Mouse (Mus musculus): Measurements from ENCODE around the gene Cd151.

Gene Cd151

DNA sequence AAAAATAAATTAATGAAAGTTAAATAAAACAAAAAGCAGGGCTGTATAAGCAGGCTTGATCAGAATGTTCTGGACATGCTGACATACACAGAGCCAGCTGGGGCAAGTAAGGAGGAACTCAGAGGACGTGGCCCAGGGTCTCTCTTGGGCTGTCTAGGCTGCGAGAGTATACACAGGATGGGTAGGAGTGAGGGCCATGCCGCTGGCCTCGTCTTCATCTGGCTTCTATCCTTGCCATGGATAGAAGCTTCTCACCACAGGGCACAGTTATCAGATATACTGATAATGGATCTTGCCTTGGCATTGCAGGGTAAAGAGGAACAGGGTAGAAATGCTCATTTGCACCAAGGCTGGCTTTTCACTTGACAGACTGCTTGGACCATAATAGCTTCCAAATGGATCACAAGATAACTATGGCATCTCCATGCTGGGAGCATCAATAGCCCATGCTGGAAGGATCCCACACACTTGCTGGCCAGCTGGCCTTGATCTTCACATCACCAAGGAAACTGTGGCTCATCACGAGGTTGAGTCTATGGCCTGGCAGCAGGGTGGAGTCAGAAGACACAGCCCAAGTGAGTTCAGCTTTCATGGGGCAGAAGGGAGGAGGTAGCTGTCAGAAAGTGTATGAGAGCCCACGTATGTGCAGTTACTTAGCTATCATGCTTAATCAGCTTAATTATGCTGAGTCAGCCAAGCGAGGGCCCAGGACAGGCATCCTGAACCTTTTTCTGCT, 34.8 kb downstream of the Cd151 start:
- no peak for DNase-seq

DNA sequence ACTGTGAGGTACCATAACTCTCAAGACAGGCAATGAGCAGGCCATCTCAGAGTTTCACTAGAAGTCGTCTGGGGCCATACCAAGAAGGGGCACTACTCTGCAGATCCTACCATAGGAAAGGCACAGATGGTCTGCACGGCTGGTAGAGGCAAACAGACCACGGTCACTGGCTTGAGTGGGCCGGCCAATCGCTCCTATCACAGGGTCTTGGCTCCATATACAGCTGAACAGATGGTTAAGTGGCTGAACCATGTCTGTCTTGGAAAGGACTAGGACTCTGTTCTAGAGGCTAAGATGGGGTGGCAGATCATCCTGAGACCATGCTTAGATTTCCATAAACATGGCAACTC, 35.3 kb downstream of the Cd151 start:
- DNase-seq: peak; percentile 71

DNA sequence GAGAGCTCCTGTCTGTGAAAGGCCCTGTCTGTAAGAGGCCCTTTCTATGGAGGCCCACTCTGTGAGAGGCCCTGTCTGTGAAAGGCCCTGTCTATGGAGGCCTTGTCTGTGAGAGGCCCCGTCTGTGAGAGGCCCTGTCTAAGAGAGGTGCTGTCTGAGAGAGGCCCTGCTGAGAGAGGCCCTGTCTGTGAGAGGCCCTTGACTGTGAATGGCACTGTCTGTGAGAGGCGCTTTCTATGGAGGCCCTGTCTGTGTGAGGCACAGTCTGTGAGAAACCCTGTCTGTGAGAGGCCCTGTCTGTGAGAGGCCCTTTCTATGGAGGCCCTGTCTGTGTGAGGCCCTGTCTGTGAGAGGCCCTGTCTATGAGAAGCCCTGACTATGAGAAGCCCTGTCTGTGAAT, 39.1 kb downstream of the Cd151 start:
- no peak for DNase-seq

DNA sequence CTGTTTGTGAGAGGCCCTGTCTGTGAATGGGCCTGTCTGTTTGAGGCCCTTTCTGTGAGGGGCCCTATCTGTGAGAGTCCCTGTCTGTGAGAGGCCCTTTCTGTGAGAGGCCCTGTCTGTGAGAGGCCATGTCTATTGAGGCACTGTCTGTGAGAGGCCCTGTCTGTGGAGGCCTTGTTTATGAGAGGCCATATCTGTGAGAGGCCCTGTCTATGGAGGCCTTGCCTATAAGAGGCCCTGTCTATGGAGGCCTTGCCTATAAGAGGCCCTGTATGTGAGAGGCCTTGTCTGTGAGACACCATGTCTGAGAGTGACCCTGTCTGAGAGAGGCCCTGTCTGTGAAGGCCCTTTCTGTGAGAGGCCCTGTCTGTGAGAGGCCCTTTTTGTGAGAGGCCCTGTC, 41.0 kb downstream of the Cd151 start:
- no peak for DNase-seq

DNA sequence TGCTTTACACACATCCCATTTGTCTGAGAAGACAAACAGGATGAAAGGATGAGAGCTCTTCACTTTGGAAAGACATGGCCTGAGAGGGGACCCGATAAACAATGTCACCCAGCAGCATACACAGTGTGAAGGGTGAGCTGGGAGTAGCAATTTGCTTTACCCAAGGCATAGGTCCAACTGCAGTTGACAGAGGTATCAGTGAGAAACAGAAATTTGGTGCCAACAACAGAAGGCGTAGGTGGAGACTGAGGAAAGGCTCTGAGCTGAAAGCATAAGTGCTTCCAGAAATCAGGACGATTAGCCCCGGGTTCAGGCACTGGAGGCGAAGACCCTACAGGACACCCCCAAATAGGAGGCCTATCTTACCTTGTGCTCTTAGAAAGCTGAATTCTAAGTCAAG, 43.0 kb downstream of the Cd151 start:
- DNase-seq: no peak

DNA sequence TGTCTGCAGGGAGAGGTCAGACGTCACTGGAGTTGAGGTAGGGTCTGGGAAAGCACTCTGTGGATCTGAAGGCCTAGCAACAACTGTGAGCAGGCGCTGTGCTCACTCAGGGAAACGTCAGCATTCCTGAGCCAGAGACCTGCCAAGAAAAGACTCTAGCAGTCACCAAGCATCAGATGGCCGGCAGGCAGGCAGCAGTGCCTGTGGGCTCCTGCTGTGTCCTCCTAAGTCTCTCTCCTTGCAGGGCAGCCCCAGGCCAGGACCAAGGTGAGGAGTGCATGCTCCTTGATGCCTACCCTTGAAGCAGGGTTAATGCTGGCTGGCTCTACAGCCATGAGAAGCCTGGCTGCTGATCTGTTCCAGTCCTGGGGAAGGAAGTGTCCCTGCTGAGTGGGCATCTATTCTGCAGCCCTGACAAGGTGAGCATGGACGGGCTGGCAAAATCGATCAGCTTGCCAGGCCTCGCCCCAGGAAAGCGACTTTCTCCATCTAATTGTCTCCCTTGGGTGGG, 43.5 kb downstream of the Cd151 start:
- peak; percentile 62 for DNase-seq

DNA sequence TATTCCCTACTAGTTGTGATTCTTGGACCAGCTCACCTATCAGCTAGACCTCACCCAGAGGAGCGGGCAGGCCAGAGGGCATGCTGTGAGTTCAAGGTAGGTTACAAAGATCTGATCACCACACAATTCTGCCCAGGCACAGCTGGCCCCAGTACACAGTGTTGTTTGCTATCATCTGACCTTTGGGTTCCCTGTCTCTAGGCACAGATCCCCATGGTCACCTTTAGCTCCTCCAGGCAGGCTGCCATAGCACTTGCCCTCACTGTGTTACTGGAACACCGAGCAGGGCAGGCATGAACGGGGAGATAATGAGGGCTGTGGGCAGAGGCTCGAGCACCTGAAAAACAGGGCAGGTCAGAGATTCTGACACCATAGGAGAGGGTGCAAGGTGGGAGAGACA, 50.4 kb downstream of the Cd151 start:
- no peak for DNase-seq

DNA sequence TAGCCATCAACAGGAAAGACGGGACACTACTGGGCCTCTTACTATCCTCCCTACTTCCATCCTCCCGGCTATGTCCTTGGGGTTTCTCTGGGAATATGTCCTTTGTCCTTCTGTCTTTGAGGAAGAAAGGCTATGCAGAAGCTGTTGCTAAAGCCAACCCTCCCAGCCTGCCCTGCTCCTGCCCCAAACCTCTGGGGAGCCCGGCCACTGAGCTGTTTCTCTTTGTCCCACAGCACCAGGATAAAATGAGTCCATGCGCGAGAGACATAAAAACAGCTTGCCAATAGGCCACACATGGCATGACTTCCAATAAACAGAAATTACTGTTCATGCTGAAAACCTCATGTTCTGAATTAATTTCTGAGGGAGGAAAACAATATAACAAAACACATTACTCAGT, 51.1 kb downstream of the Cd151 start:
- DNase-seq: no peak

DNA sequence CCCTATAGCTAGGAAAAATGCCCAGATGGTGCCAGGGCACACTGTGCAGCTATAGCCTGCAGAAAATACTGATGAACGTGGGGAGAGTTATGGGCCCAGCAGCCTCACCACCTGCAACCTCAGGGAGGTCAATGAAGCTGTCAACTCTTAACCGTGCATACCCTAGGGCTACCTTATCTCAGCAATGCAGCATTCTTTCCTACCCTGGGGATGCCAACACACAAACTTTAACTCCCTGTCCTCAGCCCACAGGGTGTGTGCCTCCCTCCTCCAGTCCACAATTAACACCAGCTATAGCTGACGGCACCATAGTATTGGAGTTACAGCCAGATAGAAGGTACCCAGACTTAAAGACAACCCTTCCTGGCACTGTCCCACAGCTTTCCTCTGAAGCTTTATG, 51.7 kb downstream of the Cd151 start:
- no peak for DNase-seq

DNA sequence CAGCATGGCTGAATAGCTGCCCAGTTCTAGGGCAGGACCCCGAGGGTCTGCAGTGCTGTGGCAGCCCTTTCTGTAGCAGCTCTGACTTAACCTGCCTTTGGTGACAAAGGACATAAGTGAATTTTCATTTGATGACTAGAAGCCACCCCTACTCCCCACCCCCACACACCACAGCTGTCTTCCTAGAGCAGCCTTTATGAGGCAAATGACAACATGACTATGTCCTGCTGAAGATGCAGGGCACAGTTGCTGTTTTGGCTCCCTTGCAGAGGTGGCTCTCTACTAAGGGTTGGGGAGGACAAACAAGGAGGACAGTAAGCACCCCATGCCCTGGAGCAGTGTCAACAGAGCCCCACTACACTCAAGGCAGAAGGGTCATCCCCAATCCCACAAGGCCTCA, 52.6 kb downstream of the Cd151 start:
- no peak for DNase-seq
